Mouse (Mus musculus): ENCODE results near the gene Sco2.

DNA sequence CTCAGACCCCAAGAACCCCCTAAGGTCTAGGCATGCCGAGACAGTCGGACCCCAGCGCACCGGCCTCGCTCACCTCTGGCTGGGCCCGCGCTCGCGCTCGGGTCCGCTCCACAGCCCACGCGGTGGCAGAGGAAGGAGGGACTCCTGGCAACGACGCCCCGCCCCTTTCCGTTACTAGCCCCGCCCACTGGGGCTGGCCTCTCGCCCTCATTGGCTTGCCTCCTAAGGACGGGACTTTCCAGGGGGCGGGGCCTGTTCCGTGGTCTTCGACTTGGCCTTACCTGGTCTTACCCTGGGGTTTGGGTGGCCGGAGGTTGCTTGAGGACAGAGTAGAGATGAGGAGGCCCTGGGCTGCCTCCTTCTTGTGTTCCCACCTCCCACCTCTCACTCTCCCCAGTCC is 36.5 kb upstream of the Sco2 start, which contains the start of gene Syce3:
- no peak for TF ChIP-seq TBP (conservative IDR thresholded peaks at IDR 0.05; ENCODE audit: low read depth, low read length)
- no peak for TF ChIP-seq ZKSCAN1 (IDR thresholded peaks at IDR 0.05; ENCODE audit: borderline replicate concordance, low read depth, low read length)
- no peak for TF ChIP-seq CTCF (conservative IDR thresholded peaks at IDR 0.05 in 1 of 2, IDR thresholded peaks at IDR 0.05 in 1 of 2; ENCODE audit: low read depth in 2 of 2, low read length in 2 of 2)
- TF ChIP-seq EP300 (IDR thresholded peaks at IDR 0.05; ENCODE audit: low read length), result no peak
- no peak for TF ChIP-seq ZC3H11A (IDR thresholded peaks at IDR 0.05; ENCODE audit: low read depth, low read length)
